Mouse (Mus musculus): Measurements from ENCODE around the gene Brinp2.

Gene Brinp2

GRCm38 (mm10) chr1:158295270-158295669 is 60.9 kb downstream of the Brinp2 start:
- no peak for DNase-seq (ENCODE audit: low spot score)

- DNase-seq (ENCODE audit: low spot score), result no peak
Observed at GRCm38 (mm10) chr1:158285198-158285597, 70.9 kb downstream of the Brinp2 start.

- no peak for DNase-seq (ENCODE audit: low spot score)
Observed at GRCm38 (mm10) chr1:158283869-158284268, 72.3 kb downstream of the Brinp2 start.

GRCm38 (mm10) chr1:158272058-158272457 is 84.1 kb downstream of the Brinp2 start:
- DNase-seq (ENCODE audit: low spot score), result no peak

GRCm38 (mm10) chr1:158267020-158267571 is 89.0 kb downstream of the Brinp2 start:
- DNase-seq (ENCODE audit: low spot score), result peak; percentile 72

GRCm38 (mm10) chr1:158266293-158267019 is 89.7 kb downstream of the Brinp2 start:
- peak; percentile 33 for DNase-seq (ENCODE audit: low spot score)

GRCm38 (mm10) chr1:158259516-158260235 is 96.5 kb downstream of the Brinp2 start:
- DNase-seq (ENCODE audit: low spot score), result no peak

GRCm38 (mm10) chr1:158258685-158259292 is 97.3 kb downstream of the Brinp2 start:
- no peak for DNase-seq (ENCODE audit: low spot score)

- DNase-seq (ENCODE audit: low spot score), result no peak
Observed at GRCm38 (mm10) chr1:158255912-158256680, 100.0 kb downstream of the Brinp2 start.

GRCm38 (mm10) chr1:158252682-158253222 is 103.4 kb downstream of the Brinp2 start:
- DNase-seq (ENCODE audit: low spot score), result no peak

GRCm38 (mm10) chr1:158248266-158248665 is 107.9 kb downstream of the Brinp2 start:
- DNase-seq (ENCODE audit: low spot score), result no peak

- DNase-seq (ENCODE audit: low spot score), result no peak
Observed at GRCm38 (mm10) chr1:158246476-158247153, 109.5 kb downstream of the Brinp2 start.

GRCm38 (mm10) chr1:158245486-158245885 is 110.6 kb downstream of the Brinp2 start:
- no peak for DNase-seq (ENCODE audit: low spot score)

- no peak for DNase-seq (ENCODE audit: low spot score)
Observed at GRCm38 (mm10) chr1:158244016-158244415, 112.1 kb downstream of the Brinp2 start.

GRCm38 (mm10) chr1:158241848-158242556 is 114.1 kb downstream of the Brinp2 start:
- no peak for DNase-seq (ENCODE audit: low spot score)

GRCm38 (mm10) chr1:158239841-158240240 is 116.3 kb downstream of the Brinp2 start:
- no peak for DNase-seq (ENCODE audit: low spot score)

- DNase-seq (ENCODE audit: low spot score), result no peak
Observed at GRCm38 (mm10) chr1:158238722-158239121, 117.4 kb downstream of the Brinp2 start.

GRCm38 (mm10) chr1:158228687-158229224 is 127.4 kb downstream of the Brinp2 start:
- no peak for DNase-seq (ENCODE audit: low spot score)

- DNase-seq (ENCODE audit: low spot score), result no peak
Observed at GRCm38 (mm10) chr1:158227239-158227638, 128.9 kb downstream of the Brinp2 start.

GRCm38 (mm10) chr1:158226689-158227088 is 129.4 kb downstream of the Brinp2 start:
- DNase-seq (ENCODE audit: low spot score), result no peak

Measured in embryo, embryonic 10 days (tissue).